Mouse (Mus musculus) bone marrow macrophage, adult 2 months (primary cell): ENCODE measurements around the gene Ptprm.

ENCODE experiments used
- CTCF ChIP-seq: IDR thresholded peaks from 2 replicates; pipeline ENCODE4 v1.5.1; 2012; ENCODE audit warnings: low read depth, mild to moderate bottlenecking, low read length, moderate library complexity
- POLR2A ChIP-seq: IDR thresholded peaks from 2 replicates; pipeline ENCODE4 v1.6.1; 2012; ENCODE audit warnings: mild to moderate bottlenecking, low read depth, low read length, borderline replicate concordance

DNA sequence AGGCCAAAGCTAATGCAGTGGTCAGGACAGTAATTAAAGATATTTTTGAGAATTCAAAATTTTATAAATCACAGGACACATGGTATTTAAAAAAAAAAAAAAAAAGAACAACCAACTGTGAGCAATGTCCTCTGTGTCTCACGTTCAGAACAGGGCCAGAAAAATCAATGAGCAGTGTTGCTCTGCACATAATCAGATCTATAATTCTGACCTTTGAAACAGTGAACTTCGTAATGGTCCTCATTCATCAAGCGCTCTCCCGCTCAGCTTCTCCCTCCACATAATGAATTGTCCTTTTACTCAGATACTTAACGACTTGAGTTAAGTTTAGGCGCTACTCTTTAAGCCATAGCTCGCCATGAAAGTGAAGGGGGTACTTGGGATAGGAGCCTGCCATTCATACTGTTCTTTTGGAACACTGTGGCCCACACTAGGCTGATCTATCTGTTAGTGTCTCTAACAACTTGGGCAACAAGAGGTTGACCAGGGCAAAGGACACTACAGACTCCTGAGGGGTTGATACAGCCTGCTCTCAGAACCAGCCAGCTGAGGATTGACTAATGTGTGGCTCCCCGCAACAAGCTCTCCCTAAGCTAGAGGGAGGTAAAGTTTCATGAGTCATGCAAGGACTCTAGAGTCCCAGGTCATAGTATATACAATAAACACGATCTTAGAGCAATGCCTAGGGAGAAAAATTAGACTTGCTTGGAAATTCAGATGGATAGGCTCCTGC is 473.1 kb downstream of the Ptprm start:
- TF ChIP-seq CTCF (no peak), POLR2A (no peak)
